Mouse (Mus musculus) brain, adult 10 weeks (tissue): ENCODE measurements around the gene Scgb1c1. TPM values are rescaled to one million over a fixed set of nuclear protein-coding genes. Genes with fewer than 3 reads are reported as not detected.

Experiments
- polyA plus RNA-seq: library from polyadenylated mRNA; stranded (reverse); fragments of 350-450 nt; fragmentation: Illumina TruSeq; extraction: RNeasy Lipid Tissue Mini Kit (QIAGEN cat#74804); gene quantifications from one replicate; pipeline ENCODE4 v1.2.3, GENCODE M21; 2015; ENCODE audit warnings: low read depth, low replicate concordance

The Scgb1c1 gene
- polyA plus RNA-seq: not detected

DNA sequence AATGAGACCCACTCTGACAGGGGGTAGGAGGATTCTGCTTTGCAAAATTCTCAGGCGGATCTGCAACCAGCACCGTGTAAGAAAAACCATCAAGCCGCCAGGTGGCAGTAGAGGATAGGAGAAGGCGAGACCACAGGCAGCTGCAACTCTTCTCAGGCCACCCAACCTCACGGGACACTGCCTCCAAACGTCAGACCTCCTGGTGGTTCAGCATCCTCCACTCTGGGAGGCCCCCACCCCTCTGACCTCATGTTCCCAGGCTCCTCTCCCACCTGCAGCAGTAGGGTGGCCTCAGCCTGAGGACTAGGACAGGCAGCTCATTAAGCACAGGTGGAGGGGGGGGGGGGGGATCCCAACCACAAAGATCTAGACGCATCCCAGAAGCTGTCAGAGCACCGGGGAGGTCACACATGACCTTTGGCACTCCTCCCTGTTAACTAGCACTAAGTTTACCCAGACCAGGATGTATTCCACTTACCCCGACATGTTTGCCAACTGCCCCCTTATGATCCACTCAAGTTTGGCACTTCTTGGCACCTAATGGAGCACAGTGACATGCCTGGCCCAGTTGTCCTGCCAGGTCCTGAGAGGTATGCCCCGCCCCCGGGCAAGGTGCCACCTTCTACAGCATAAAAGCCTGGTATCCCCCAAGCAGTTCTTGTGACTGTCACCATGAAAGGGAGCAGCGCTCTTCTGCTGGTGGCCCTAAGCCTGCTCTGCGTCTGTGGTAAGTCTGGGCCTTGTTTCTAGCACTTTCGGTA is at the start of gene Scgb1c1:
Scgb1c1 (plus strand) TSS at position 643 of the 761 bp plus-strand sequence.

DNA sequence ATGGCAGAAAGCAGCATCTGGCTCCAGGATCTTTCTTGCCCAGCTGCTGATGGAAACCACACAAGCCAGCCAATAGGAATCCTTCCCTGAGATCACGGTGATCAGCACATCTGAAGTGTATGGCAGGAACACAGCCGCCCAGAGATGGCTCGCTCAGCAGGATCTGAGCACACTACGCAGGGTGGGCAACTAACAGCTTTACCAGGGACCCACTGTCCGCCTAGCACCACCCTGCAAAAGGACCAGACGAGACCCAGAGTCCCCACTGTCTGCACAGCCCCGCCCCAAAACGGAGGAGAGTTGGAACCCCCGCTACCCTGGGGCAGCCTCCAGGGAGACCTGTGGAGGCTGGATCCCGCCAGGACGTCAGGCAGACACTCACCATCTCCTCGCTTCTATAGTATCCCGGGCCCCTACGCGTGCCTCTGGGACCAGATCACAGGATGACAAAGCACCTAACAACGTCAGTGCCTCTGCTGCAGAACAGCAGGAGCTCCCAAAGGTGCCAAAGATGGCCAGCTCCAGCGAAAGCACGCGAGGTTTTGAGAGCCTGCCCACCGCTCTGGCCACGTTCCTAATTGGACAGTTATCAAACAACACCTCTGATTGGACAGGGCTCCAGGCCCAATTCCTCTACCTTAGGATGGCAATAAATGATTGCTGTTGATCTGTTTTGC is 23.6 kb upstream of the Scgb1c1 start, which contains the start of gene Zfp941:
Zfp941 (minus strand) TSS at position 526 of the 677 bp plus-strand sequence.

DNA sequence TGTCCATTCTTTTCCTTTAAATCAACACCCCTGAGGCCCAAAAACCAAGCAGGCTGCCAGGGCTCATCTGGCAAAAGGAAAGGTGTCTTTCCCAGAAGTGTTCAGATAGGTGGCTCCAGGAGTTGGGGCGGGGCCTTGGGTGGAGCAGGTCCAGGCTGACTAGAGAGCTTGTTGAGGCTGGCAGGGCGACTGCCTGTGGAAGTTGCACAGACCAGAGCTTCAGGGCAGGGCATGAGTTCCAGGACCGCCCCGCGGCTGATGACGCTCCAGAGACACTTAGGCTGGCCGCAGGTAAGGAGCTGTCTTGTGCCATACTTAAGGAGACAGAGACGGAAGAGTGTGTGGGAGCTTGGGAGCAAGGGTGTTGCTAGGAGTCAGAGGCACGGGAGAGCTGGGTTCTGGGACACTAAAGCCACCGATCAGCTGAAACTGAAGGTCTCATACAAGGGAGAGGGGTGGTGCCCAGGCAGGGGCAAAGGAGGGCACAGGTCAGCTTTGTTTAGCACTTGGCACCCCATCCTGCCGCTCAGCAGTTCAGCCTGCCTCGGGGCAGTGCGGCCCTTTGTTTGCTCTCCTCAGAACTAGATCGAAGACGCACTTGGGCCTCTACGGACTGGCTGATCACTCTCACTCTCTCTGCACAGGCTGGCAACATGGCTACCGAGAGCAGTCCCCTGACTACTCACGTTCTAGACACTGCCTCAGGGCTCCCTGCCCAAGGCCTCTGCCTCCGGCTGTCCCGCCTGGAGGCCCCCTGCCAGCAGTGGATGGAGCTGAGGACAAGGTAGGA is 10.2 kb upstream of the Scgb1c1 start, which contains the start of gene Urah:
Urah (plus strand) TSS at position 51 of the 790 bp plus-strand sequence.

DNA sequence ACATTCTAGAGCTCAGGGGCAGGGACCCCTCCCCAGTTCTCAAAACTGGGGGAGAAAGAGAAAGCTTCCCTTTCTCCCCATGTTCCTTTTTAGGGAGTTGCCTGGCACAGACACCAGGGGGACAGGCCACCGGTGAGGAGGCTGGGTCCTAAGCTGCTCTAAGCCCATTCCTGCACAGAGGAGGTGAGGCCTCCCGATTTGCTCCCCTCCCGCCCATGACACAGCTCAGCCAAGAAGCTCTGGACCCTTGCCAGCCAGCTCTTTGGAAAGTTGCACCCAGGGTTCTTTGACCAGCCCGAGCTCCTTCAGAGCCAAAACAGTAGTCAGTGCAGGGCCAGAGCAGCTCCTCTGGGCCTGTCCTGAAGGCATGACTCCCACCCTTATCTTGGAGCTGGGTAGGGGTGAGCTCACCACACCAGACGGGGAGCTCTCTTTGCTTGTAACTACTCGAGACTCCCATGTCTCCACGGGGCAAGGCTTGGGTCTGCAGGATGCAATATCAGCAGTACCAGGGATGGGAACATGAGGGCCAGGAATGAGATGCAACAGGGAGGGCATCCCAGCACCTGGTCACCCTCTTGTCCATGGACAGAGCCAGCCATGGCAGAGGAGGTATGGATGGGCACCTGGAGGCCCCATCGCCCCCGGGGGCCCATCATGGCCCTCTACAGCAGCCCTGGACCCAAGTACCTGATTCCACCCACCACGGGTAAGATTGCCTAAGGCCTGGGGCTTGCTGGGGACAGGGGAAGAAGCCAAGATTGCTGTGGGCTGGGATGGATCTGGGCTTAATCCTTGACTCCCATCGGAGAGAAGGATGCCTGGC is 2.6 kb downstream of the Scgb1c1 start, which contains the start of gene Odf3:
Odf3 (plus strand) TSS at position 51 of the 826 bp plus-strand sequence.

DNA sequence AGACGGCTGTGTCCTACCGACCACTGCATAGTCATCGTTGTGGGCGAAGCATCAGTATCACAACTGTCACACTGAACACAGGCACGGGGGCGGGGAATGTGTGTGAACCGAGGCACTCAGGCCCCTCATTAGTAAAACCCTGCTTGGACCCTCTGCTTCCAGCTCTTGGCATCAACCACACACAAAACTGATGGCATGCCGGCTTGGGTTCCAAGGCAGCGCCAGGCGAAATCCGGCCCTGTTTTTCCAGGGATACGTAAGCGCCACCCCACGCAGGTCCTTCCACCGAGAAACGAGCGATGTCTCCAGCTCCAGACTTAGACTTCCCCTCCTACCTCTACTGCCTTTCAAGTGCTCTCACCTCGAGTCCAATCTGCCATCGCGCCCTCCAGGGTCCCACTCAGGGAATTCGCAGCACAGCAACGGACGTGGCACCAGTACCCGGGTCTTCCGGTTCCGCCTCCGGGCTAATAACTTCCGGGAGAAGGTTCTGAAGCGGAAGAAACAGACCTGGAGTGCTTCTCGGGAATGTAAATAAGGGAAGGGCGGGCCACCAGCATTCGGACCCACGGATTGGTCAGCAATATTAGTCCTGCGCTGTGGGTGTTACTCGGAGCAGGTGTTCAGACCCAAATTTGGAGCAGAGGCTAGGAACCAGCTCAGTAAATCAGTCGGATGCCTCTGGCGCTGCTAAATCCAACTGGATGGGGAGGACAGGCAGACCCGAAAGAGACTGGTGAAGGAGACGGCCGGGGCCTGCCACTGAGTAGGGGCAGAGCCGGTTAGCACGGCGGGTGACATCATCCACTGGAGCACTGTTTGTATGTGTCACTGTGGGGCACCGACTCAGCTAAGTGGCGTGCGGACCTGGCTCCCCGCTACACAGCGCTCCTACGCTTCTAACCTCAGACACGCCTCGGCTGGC is 10.8 kb downstream of the Scgb1c1 start, which contains the start of gene Gm45785:
Gm45785 (minus strand) TSS at position 472 of the 925 bp plus-strand sequence.

DNA sequence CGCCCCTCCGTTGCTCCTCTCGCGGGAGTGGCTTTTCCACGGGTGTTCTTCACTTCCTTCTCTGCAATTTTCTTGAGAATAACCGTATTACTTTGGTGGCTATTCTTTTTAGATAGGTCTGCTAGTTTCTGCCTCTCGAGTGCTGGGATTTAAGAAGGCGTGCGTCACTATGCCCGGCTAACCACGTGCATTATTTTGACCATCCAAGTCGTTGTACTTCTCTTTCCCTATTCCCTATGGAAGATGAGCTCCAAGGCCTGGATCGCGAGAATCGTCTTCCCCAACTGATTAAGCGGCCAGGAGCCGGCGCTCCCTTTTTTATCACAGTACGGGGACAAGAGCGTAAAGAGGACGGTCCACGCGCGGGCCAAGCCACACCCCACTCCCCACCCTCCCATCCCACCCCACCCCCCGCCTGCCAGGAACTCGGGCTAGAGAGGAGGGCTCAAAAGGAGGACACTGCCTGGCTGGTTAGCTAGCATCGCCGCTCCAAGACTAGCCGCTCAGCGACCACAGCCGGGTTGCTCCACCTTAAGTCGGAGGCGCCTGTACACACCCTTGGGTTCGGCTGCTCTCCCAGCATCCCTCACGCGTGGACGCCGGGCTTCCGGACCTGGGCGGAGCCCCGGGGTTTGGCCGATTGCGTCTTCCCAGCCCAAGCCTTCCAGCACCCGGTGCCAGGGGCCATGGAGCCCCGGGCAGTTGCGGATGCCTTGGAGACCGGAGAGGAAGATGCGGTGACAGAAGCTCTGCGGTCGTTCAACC is 11.6 kb downstream of the Scgb1c1 start, which contains the start of gene Ric8a:
Ric8a (plus strand) TSS at position 173 of the 765 bp plus-strand sequence.

DNA sequence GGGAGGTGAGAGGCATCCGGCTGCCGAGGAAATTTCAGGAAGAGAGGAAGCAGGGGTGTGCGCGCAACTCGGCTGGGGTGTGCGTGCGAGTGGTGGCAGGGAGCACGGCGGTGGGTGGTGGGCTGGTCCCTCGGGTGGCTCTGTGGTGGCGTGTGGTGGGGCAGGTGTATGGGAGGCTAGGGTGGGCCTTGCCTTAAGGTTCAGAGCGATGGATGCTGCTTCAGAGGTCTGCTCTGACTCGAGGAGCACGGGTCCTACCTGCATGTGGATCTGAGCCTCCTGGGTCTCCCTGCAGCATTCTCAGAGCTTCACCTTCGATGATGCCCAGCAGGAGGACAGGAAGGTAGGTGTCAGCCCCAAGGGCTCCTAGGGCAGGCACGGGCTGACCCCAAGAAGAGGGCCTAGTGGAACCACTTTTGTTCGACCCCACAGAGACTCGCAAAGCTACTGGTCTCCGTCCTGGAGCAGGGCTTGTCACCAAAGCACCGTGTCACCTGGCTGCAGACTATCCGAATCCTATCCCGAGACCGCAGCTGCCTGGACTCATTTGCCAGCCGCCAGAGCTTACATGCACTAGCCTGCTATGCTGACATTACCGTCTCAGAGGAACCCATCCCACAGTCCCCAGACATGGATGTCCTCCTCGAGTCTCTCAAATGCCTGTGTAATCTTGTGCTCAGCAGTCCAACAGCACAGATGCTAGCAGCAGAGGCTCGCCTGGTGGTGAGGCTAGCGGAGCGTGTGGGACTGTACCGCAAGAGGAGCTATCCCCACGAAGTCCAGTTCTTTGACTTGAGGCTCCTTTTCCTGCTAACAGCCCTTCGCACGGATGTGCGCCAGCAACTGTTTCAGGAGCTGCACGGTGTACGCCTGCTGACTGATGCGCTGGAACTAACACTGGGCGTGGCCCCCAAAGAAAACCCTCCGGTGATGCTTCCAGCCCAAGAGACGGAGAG is 12.5 kb downstream of the Scgb1c1 start, which contains the start of gene Bet1l:
Bet1l (minus strand) TSS at position 28 of the 956 bp plus-strand sequence.

DNA sequence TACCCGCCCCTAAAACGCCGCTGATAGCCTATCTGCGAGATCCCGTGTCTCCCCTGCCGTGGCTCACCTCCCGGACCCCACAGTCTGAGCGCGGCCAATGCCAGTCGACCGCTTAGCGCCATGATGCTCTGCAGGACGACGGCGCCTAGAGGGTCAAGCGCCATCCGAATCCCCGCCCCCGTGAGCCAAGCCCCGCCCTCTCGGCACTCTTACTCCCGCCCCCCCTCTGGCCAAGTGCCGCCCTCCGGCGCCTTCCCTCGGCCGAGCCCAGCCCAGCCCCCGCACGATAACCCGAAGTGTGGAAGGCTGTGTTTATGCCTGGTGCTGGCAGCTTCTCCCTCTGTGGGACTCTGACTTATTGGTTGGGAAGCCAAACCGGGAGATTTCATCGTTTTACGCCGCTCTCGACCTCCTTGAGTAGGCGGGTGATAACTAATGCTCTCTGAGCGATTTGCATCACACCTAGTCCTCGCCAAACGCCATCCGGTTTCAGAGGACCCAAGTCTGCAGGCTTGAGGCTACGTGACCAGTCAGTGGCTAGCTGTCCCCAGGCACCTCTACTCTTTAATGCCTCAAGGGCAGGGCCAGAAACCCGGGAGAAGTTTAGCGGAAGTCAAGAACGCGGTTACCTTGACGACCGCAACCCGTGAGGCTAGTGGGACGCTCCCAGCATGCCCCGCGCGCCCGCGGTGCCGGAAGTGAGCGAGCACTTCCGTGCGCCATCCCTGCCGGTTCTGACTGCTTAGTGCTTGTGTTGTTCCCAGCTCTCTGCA is 36.5 kb downstream of the Scgb1c1 start, which contains the start of the genes Psmd13 and Sirt3:
Psmd13 (plus strand) TSS at position 273 of the 773 bp plus-strand sequence.
Sirt3 (minus strand) TSS at position 614 of the 773 bp plus-strand sequence.

Other genes starting within 250 kb of the Scgb1c1 start
- not detected for gene Olfr46, start 244.3 kb upstream of the Scgb1c1 start, polyA plus RNA-seq
- not detected for gene Olfr61, start 216.6 kb upstream of the Scgb1c1 start, polyA plus RNA-seq
- gene Olfr53, start 199.1 kb upstream of the Scgb1c1 start, polyA plus RNA-seq: not detected
- gene Olfr539, start 185.6 kb upstream of the Scgb1c1 start, polyA plus RNA-seq: not detected
- gene Olfr45, start 163.6 kb upstream of the Scgb1c1 start, polyA plus RNA-seq: not detected
- not detected for gene Olfr541, start 148.3 kb upstream of the Scgb1c1 start, polyA plus RNA-seq
- gene Cyp2e1, start 81.8 kb upstream of the Scgb1c1 start, polyA plus RNA-seq: 0.73 TPM
- gene Syce1, start 57.7 kb upstream of the Scgb1c1 start, polyA plus RNA-seq: 0.52 TPM
- 21.9 TPM for gene Zfp941, start 23.4 kb upstream of the Scgb1c1 start, polyA plus RNA-seq
- 1.6 TPM for gene Urah, start 10.5 kb upstream of the Scgb1c1 start, polyA plus RNA-seq
- 0.28 TPM for gene Odf3, start 2.3 kb downstream of the Scgb1c1 start, polyA plus RNA-seq
- not detected for gene Gm45785, start 10.8 kb downstream of the Scgb1c1 start, polyA plus RNA-seq
- 66.6 TPM for gene Ric8a, start 11.4 kb downstream of the Scgb1c1 start, polyA plus RNA-seq
- 34.2 TPM for gene Bet1l, start 12.0 kb downstream of the Scgb1c1 start, polyA plus RNA-seq
- 133 TPM for gene Psmd13, start 36.4 kb downstream of the Scgb1c1 start, polyA plus RNA-seq
- 133 TPM for gene Sirt3, start 36.8 kb downstream of the Scgb1c1 start, polyA plus RNA-seq
- gene Cox8b, start 54.9 kb downstream of the Scgb1c1 start, polyA plus RNA-seq: 4.6 TPM
- 0.34 TPM for gene Nlrp6, start 75.4 kb downstream of the Scgb1c1 start, polyA plus RNA-seq
- gene Pgghg, start 95.8 kb downstream of the Scgb1c1 start, polyA plus RNA-seq: 4.3 TPM
- not detected for gene Ifitm5, start 104.7 kb downstream of the Scgb1c1 start, polyA plus RNA-seq
- not detected for gene Gm45717, start 110.4 kb downstream of the Scgb1c1 start, polyA plus RNA-seq
- gene Ifitm2, start 110.4 kb downstream of the Scgb1c1 start, polyA plus RNA-seq: 31.6 TPM
- 8.0 TPM for gene Ifitm1, start 121.7 kb downstream of the Scgb1c1 start, polyA plus RNA-seq
- 39.7 TPM for gene Ifitm3, start 165.2 kb downstream of the Scgb1c1 start, polyA plus RNA-seq
- gene Ifitm6, start 172.4 kb downstream of the Scgb1c1 start, polyA plus RNA-seq: 1.1 TPM
- gene Gm17387, start 183.6 kb downstream of the Scgb1c1 start, polyA plus RNA-seq: not detected
- 44.9 TPM for gene B4galnt4, start 215.6 kb downstream of the Scgb1c1 start, polyA plus RNA-seq
- gene Pkp3, start 232.7 kb downstream of the Scgb1c1 start, polyA plus RNA-seq: not detected